Mouse (Mus musculus) embryonic facial prominence, embryonic 11.5 days (tissue): ENCODE data around the gene Mta1. TPM values are rescaled to one million over a fixed set of nuclear protein-coding genes. Genes with fewer than 3 reads are reported as not detected.
A peak's percentile ranks its signal among the peaks of the same experiment; 100 is the strongest.

Experiments
- ATAC-seq: fragments of 200-750 bp; cut with Nextera tagmentation; replicated peaks from 2 replicates; pipeline ENCODE4 v1.8.0; 2017; ENCODE audit warnings: low read depth; ENCODE audit not compliant: insufficient number of reproducible peaks, low FRiP score, low TSS enrichment
- DNase-seq: peaks from one replicate; pipeline ENCODE4 v3.0.0-alpha.2; 2015; ENCODE audit warnings: low spot score
- H3K27ac ChIP-seq: fragments of 300-500 bp; sonication (generic); replicated peaks from 2 replicates; pipeline ENCODE4 v1.5.1; 2014; ENCODE audit warnings: mild to moderate bottlenecking, low read depth, low read length, control low read depth
- H3K27me3 ChIP-seq: fragments of 300-500 bp; sonication (generic); 2 replicates; pipeline ENCODE4 v1.6.1; 2014; ENCODE audit warnings: mild to moderate bottlenecking, low read length, moderate library complexity, mixed read lengths; ENCODE audit not compliant: control insufficient read depth, insufficient read depth
- H3K36me3 ChIP-seq: fragments of 300-500 bp; sonication (generic); replicated peaks from 2 replicates; pipeline ENCODE4 v1.6.1; 2014; ENCODE audit warnings: low read depth, mild to moderate bottlenecking, low read length, moderate library complexity, mixed read lengths; ENCODE audit not compliant: control insufficient read depth, insufficient read depth
- H3K4me1 ChIP-seq: fragments of 300-500 bp; sonication (generic); 2 replicates; pipeline ENCODE4 v1.6.1; 2014; ENCODE audit warnings: low read length, mixed read lengths; ENCODE audit not compliant: control insufficient read depth, insufficient read depth
- H3K4me2 ChIP-seq: fragments of 300-500 bp; sonication (generic); 2 replicates; pipeline ENCODE4 v1.6.1; 2014; ENCODE audit warnings: low read depth, mild to moderate bottlenecking, control low read depth, low read length, moderate library complexity
- H3K4me3 ChIP-seq: fragments of 300-500 bp; sonication (generic); 2 replicates; pipeline ENCODE4 v1.5.1; 2014; ENCODE audit warnings: low read depth, low read length, control low read depth
- H3K9ac ChIP-seq: fragments of 300-500 bp; sonication (generic); replicated peaks from 2 replicates; pipeline ENCODE4 v1.6.1; 2014; ENCODE audit warnings: mild to moderate bottlenecking, control low read depth, low read length
- H3K9me3 ChIP-seq: fragments of 300-500 bp; sonication (generic); replicated peaks from 2 replicates; pipeline ENCODE4 v1.6.1; 2016; ENCODE audit warnings: mild to moderate bottlenecking, low read length, inconsistent platforms, mixed read lengths; ENCODE audit not compliant: control insufficient read depth
- WGBS: fragments of 180-500 bp; shearing (Covaris S2); extraction: QIAGEN DNeasy Blood & Tissue Kit; methylation state at CpG from one replicate; pipeline ENCODE4 v1.1.7; 2014; 5-methylcytosine and 5-hydroxymethylcytosine counted together
- polyA plus RNA-seq: library from polyadenylated mRNA; unstranded; fragments of >200 nt; fragmentation: Nextera tagmentation; extraction: Ambion mirVana; gene quantifications from 2 replicates; pipeline ENCODE4 v1.2.1, GENCODE M21; 2014

The Mta1 gene
- polyA plus RNA-seq, 1 experiment from 2014 or later = 20.7 TPM

- Histone ChIP-seq H3K4me2 (no peak overlapping the region), H3K9me3 (no peaks in the 10 kb centered on the region), H3K27ac (no peak overlapping the region), H3K9ac (no peak overlapping the region), H3K36me3 (no peaks in the 10 kb centered on the region), H3K4me3 (no peak overlapping the region), H3K27me3 (peaks cover 10% of the 10 kb centered on the region), H3K4me1 (no peaks in the 10 kb centered on the region; the same call in none of the 2 replicates)
- ATAC-seq = no peak
- WGBS = 74% methylated on average over 3 of the region's 3 CpGs
- no peak for DNase-seq
Measured at GRCm38 (mm10) chr12:113149896-113150295, 51.8 kb downstream of the Mta1 start.

GRCm38 (mm10) chr12:113150591-113150990, 52.5 kb downstream of the Mta1 start:
- DNase-seq = no peak
- 78% methylated on average over 4 of the region's 4 CpGs for WGBS
- Histone ChIP-seq H3K27me3 (peaks cover 10% of the 10 kb centered on the region), H3K4me1 (no peaks in the 10 kb centered on the region; the same call in none of the 2 replicates), H3K4me2 (no peak overlapping the region), H3K9me3 (no peaks in the 10 kb centered on the region), H3K36me3 (no peaks in the 10 kb centered on the region), H3K27ac (no peak overlapping the region), H3K4me3 (no peak overlapping the region), H3K9ac (no peak overlapping the region)
- ATAC-seq = no peak

- no peak for DNase-seq
- ATAC-seq = no peak
- no peaks in the 10 kb centered on the region; the same call in none of the 2 replicates for H3K4me1 ChIP-seq
- WGBS = 73% methylated on average over 8 of the region's 8 CpGs
- peaks cover 10% of the 10 kb centered on the region for H3K27me3 ChIP-seq
- H3K4me2 ChIP-seq = no peak overlapping the region
- H3K9ac ChIP-seq = no peak overlapping the region
- no peak overlapping the region for H3K27ac ChIP-seq
- no peaks in the 10 kb centered on the region for H3K36me3 ChIP-seq
- no peaks in the 10 kb centered on the region for H3K9me3 ChIP-seq
- no peak overlapping the region for H3K4me3 ChIP-seq
Measured at GRCm38 (mm10) chr12:113151046-113151445, 53.0 kb downstream of the Mta1 start.

DNA sequence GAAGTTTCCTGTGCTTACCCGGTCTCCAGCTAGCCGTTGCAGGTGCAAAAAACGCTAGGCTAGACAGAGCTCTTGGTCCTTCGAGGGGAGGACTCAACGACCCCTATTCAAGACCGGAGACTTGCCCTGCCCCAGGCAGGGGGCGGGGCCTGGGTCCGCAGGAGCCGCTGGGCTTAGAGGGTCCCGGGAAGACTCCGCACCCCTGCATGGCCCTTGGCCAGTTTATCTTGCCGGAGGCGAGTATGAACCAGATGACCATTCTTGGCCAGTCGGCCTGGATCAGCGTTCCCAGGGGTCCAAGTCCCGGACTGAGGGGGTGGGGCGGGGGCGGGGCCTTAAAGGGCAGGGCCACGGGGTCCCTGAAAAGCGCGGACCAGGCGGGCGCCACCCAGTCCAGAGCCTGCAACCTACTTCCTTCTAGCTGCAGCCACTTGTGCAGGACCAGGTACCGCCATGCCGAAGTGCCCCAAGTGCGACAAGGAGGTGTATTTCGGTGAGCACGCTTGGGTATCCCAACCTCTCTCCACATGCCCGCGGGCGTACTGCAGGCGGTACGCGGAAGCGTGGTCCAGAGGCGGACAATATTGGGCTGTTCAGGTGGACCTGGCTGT, 53.7 kb downstream of the Mta1 start:
- Histone ChIP-seq H3K9ac (peak overlapping the region; percentile 32), H3K4me3 (peak overlapping the region; percentile 40), H3K27me3 (peaks cover 6% of the 10 kb centered on the region), H3K9me3 (no peaks in the 10 kb centered on the region), H3K4me1 (no peaks in the 10 kb centered on the region; the same call in none of the 2 replicates), H3K36me3 (no peaks in the 10 kb centered on the region), H3K27ac (no peak overlapping the region), H3K4me2 (peak overlapping the region; percentile 86)
- ATAC-seq (no peak), DNase-seq (peak; percentile 41)
- WGBS = 2% methylated on average over 34 of the region's 36 CpGs

DNA sequence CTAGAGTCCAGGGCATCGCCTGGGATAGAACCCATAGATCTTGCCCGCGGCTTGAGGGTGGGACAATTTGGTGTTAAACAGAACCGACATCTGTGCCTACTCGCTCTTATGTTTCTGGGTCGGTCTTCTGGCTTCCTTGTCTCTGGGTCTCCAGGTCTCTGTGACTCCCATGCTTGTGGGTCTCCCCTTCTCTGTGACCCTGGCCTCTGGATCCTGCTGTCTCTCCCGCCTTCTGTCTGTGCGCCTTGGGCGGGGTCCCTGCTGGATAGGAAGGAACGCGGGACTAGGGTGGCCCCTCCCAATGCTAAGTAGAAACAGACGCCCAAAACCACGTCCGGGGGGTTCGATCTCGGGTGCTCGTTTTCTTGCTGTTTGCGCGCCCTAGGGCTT, 54.2 kb downstream of the Mta1 start:
- no peak overlapping the region for H3K27ac ChIP-seq
- no peak overlapping the region; the same call in 1 of the 2 replicates for H3K9ac ChIP-seq
- ATAC-seq = no peak
- H3K36me3 ChIP-seq = no peaks in the 10 kb centered on the region
- no peaks in the 10 kb centered on the region for H3K9me3 ChIP-seq
- H3K27me3 ChIP-seq = peaks cover 2% of the 10 kb centered on the region
- 16% methylated on average over 19 of the region's 19 CpGs for WGBS
- H3K4me2 ChIP-seq = peak overlapping the region; percentile 86
- no peak for DNase-seq
- peak overlapping the region; percentile 40 for H3K4me3 ChIP-seq
- H3K4me1 ChIP-seq = peaks cover 3% of the 10 kb centered on the region; the same call in 1 of the 2 replicates

DNA sequence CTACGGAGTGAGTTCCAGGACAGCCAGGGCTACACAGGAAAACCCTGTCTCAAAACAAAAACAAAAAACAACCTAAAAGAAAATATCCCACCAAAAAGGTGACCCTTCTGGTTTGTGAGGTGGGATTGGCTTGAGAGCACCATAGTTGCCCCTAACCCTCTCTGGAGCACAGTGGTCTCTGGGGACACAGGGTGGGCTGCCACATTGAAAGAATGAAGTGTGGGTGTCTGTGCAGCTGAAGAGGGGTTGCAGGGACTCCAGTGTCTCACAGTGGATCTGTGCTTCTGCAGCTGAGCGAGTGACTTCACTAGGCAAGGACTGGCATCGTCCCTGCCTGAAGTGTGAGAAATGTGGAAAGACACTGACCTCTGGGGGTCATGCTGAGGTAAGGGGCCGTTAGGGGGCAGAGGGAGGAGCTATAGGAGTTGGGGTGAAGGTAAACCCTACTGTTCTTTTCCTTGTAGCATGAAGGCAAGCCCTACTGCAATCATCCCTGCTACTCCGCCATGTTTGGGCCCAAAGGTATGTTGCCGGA, 55.0 kb downstream of the Mta1 start:
- DNase-seq (no peak), ATAC-seq (no peak)
- WGBS = 73% methylated on average over 6 of the region's 6 CpGs
- no peak overlapping the region for H3K4me3 ChIP-seq
- no peaks in the 10 kb centered on the region for H3K36me3 ChIP-seq
- peaks cover 5% of the 10 kb centered on the region; the same call in 1 of the 2 replicates for H3K4me1 ChIP-seq
- H3K9me3 ChIP-seq = no peaks in the 10 kb centered on the region
- H3K27me3 ChIP-seq = peaks cover 2% of the 10 kb centered on the region
- no peak overlapping the region for H3K27ac ChIP-seq
- no peak overlapping the region for H3K4me2 ChIP-seq
- no peak overlapping the region for H3K9ac ChIP-seq

DNA sequence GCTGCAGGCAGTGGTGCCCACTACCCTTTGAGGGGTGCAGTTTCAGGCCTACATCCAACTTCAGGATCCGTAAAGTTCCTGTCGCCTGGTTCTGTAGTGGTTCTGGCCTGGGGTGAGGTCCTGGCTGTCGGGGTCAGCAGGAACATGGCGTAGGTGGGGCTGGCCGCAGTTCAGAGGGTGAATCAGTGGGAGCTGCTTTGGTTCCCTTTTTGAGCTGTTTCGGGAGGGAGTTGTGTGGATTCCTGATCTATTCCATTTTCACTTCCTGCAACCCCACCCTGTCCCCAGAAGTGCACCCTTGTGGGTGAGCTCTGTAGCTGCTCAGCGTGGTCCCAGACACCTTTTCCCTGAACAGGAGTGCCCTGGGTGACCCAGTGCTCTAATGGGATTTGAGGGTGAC, 55.9 kb downstream of the Mta1 start:
- Histone ChIP-seq H3K4me3 (no peak overlapping the region), H3K9ac (no peak overlapping the region), H3K27ac (no peak overlapping the region), H3K27me3 (peaks cover 2% of the 10 kb centered on the region), H3K4me2 (no peak overlapping the region), H3K4me1 (peaks cover 5% of the 10 kb centered on the region; the same call in 1 of the 2 replicates), H3K36me3 (no peaks in the 10 kb centered on the region), H3K9me3 (no peaks in the 10 kb centered on the region)
- no peak for DNase-seq
- no peak for ATAC-seq
- 95% methylated on average over 7 of the region's 7 CpGs for WGBS

DNA sequence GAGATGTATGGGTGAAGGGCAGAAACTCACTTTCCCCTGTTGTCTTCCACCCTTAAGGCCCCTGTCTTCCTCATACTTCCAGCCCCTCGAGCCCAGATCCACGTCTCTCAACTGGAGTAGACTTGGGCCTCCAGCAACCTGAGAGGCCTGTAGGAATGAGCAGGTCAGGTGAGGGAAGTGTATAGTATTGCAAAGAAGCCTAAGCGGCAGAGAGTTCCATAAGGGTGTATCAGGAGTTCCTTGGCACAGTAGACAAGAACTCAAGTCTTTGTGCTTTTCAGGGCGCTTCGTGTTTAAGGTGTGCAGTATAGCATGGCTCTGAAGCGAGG, 56.6 kb downstream of the Mta1 start:
- Histone ChIP-seq H3K4me2 (peak overlapping the region; percentile 76), H3K27ac (no peak overlapping the region), H3K4me3 (no peak overlapping the region), H3K9me3 (no peaks in the 10 kb centered on the region), H3K36me3 (no peaks in the 10 kb centered on the region), H3K4me1 (peaks cover 5% of the 10 kb centered on the region; the same call in 1 of the 2 replicates), H3K27me3 (peaks cover 2% of the 10 kb centered on the region), H3K9ac (peak overlapping the region; percentile 64; the same call in 1 of the 2 replicates)
- WGBS = 81% methylated on average over 6 of the region's 6 CpGs
- no peak for ATAC-seq
- DNase-seq = no peak
